Mouse (Mus musculus): ENCODE results near the gene 4933417A18Rik. TPM values are rescaled to one million over a fixed set of nuclear protein-coding genes. Genes with fewer than 3 reads are reported as not detected.
"Not testable (repeated sequence)": the region's sequence is repeated elsewhere in the genome, so short reads cannot be mapped to it uniquely, and the experiment has no call there.

The 4933417A18Rik gene
- polyA plus RNA-seq, 1 experiment from 2014 or later: not detected

- 17% methylated on average over 5 of the region's 5 CpGs for WGBS
- 0 out of 2 replicates have a peak, but pooled peaks have one; percentile 21 for ATAC-seq
Measured at GRCm38 (mm10) chr13:34964866-34965265, 40.7 kb downstream of the 4933417A18Rik start.

GRCm38 (mm10) chr13:34965647-34966046, 41.4 kb downstream of the 4933417A18Rik start:
- H3K9me3 ChIP-seq (replicated peaks; ENCODE audit: control insufficient read depth, low read length, poor library complexity, severe bottlenecking); H3K4me3 ChIP-seq (ENCODE audit: low read depth, low read length); H3K9ac ChIP-seq (ENCODE audit: low read depth, low read length); H3K4me2 ChIP-seq (ENCODE audit: low read length); ATAC-seq; H3K27me3 ChIP-seq (ENCODE audit: control insufficient read depth, insufficient read depth, low read depth, low read length); H3K4me1 ChIP-seq (ENCODE audit: control insufficient read depth, insufficient read depth, low read length); H3K27ac ChIP-seq (ENCODE audit: low read length); H3K36me3 ChIP-seq (ENCODE audit: control insufficient read depth, insufficient read depth, low read length): not testable (repeated sequence)
- WGBS: 80% methylated on average over 9 of the region's 9 CpGs

More at GRCm38 (mm10) chr13:34964866-34965265, 40.7 kb downstream of the 4933417A18Rik start:
- Histone ChIP-seq H3K27me3 (ENCODE audit: control insufficient read depth, insufficient read depth, low read depth, low read length) (no peaks in the 10 kb centered on the region; the same call in 1 of the 2 replicates), H3K36me3 (ENCODE audit: control insufficient read depth, insufficient read depth, low read length) (no peaks in the 10 kb centered on the region), H3K4me3 (ENCODE audit: low read depth, low read length) (peak overlapping the region; percentile 35), H3K4me1 (ENCODE audit: control insufficient read depth, insufficient read depth, low read length) (peaks cover 7% of the 10 kb centered on the region; the same call in 1 of the 2 replicates), H3K27ac (ENCODE audit: low read length) (no peak overlapping the region), H3K9ac (ENCODE audit: low read depth, low read length) (no peak overlapping the region), H3K9me3 (replicated peaks; ENCODE audit: control insufficient read depth, low read length, poor library complexity, severe bottlenecking) (no peaks in the 10 kb centered on the region), H3K4me2 (ENCODE audit: low read length) (peak overlapping the region; percentile 74)

GRCm38 (mm10) chr13:34972456-34972855, 48.2 kb downstream of the 4933417A18Rik start:
- H3K27ac ChIP-seq (ENCODE audit: low read length); H3K27me3 ChIP-seq (ENCODE audit: control insufficient read depth, insufficient read depth, low read depth, low read length); H3K4me2 ChIP-seq (ENCODE audit: low read length); H3K4me3 ChIP-seq (ENCODE audit: low read depth, low read length); H3K4me1 ChIP-seq (ENCODE audit: control insufficient read depth, insufficient read depth, low read length); H3K9me3 ChIP-seq (replicated peaks; ENCODE audit: control insufficient read depth, low read length, poor library complexity, severe bottlenecking); H3K9ac ChIP-seq (ENCODE audit: low read depth, low read length); ATAC-seq; H3K36me3 ChIP-seq (ENCODE audit: control insufficient read depth, insufficient read depth, low read length): not testable (repeated sequence)

- Histone ChIP-seq H3K4me3 (ENCODE audit: low read depth, low read length) (no peak overlapping the region), H3K27me3 (ENCODE audit: control insufficient read depth, insufficient read depth, low read depth, low read length) (no peaks in the 10 kb centered on the region), H3K9ac (ENCODE audit: low read depth, low read length) (no peak overlapping the region), H3K4me2 (ENCODE audit: low read length) (no peak overlapping the region), H3K9me3 (replicated peaks; ENCODE audit: control insufficient read depth, low read length, poor library complexity, severe bottlenecking) (no peaks in the 10 kb centered on the region), H3K27ac (ENCODE audit: low read length) (no peak overlapping the region), H3K4me1 (ENCODE audit: control insufficient read depth, insufficient read depth, low read length) (no peaks in the 10 kb centered on the region), H3K36me3 (ENCODE audit: control insufficient read depth, insufficient read depth, low read length) (peaks cover 8% of the 10 kb centered on the region; the same call in 1 of the 2 replicates)
- ATAC-seq: no peak
- 45% methylated on average over 1 of the region's 1 CpGs for WGBS
Measured at GRCm38 (mm10) chr13:34973149-34973548, 48.9 kb downstream of the 4933417A18Rik start.

GRCm38 (mm10) chr13:34973770-34974169, 49.6 kb downstream of the 4933417A18Rik start:
- H3K27me3 ChIP-seq (ENCODE audit: control insufficient read depth, insufficient read depth, low read depth, low read length): no peaks in the 10 kb centered on the region
- H3K36me3 ChIP-seq (ENCODE audit: control insufficient read depth, insufficient read depth, low read length): peaks cover 11% of the 10 kb centered on the region
- no peaks in the 10 kb centered on the region for H3K4me1 ChIP-seq (ENCODE audit: control insufficient read depth, insufficient read depth, low read length)
- no peak overlapping the region for H3K9ac ChIP-seq (ENCODE audit: low read depth, low read length)
- H3K9me3 ChIP-seq (replicated peaks; ENCODE audit: control insufficient read depth, low read length, poor library complexity, severe bottlenecking): no peaks in the 10 kb centered on the region
- no peak overlapping the region for H3K4me2 ChIP-seq (ENCODE audit: low read length)
- no peak overlapping the region for H3K4me3 ChIP-seq (ENCODE audit: low read depth, low read length)
- no peak for ATAC-seq
- 62% methylated on average over 1 of the region's 1 CpGs for WGBS
- no peak overlapping the region for H3K27ac ChIP-seq (ENCODE audit: low read length)

GRCm38 (mm10) chr13:34976116-34976515, 51.9 kb downstream of the 4933417A18Rik start:
- no peaks in the 10 kb centered on the region for H3K9me3 ChIP-seq (replicated peaks; ENCODE audit: control insufficient read depth, low read length, poor library complexity, severe bottlenecking)
- no peak overlapping the region for H3K4me3 ChIP-seq (ENCODE audit: low read depth, low read length)
- H3K4me1 ChIP-seq (ENCODE audit: control insufficient read depth, insufficient read depth, low read length): no peaks in the 10 kb centered on the region
- H3K4me2 ChIP-seq (ENCODE audit: low read length): no peak overlapping the region
- no peak for ATAC-seq
- WGBS: 97% methylated on average over 4 of the region's 4 CpGs
- no peaks in the 10 kb centered on the region for H3K27me3 ChIP-seq (ENCODE audit: control insufficient read depth, insufficient read depth, low read depth, low read length)
- H3K36me3 ChIP-seq (ENCODE audit: control insufficient read depth, insufficient read depth, low read length): peaks cover 23% of the 10 kb centered on the region
- H3K9ac ChIP-seq (ENCODE audit: low read depth, low read length): no peak overlapping the region
- no peak overlapping the region for H3K27ac ChIP-seq (ENCODE audit: low read length)

- Histone ChIP-seq H3K9me3 (replicated peaks; ENCODE audit: control insufficient read depth, low read length, poor library complexity, severe bottlenecking) (no peaks in the 10 kb centered on the region), H3K4me3 (ENCODE audit: low read depth, low read length) (no peak overlapping the region), H3K36me3 (ENCODE audit: control insufficient read depth, insufficient read depth, low read length) (peaks cover 23% of the 10 kb centered on the region), H3K4me1 (ENCODE audit: control insufficient read depth, insufficient read depth, low read length) (no peaks in the 10 kb centered on the region), H3K27ac (ENCODE audit: low read length) (no peak overlapping the region), H3K27me3 (ENCODE audit: control insufficient read depth, insufficient read depth, low read depth, low read length) (no peaks in the 10 kb centered on the region), H3K4me2 (ENCODE audit: low read length) (no peak overlapping the region), H3K9ac (ENCODE audit: low read depth, low read length) (no peak overlapping the region)
- ATAC-seq: no peak
- 97% methylated on average over 3 of the region's 3 CpGs for WGBS
Measured at GRCm38 (mm10) chr13:34977410-34977809, 53.2 kb downstream of the 4933417A18Rik start.

- H3K36me3 ChIP-seq (ENCODE audit: control insufficient read depth, insufficient read depth, low read length): peaks cover 23% of the 10 kb centered on the region
- not testable (repeated sequence) for H3K9me3 ChIP-seq (replicated peaks; ENCODE audit: control insufficient read depth, low read length, poor library complexity, severe bottlenecking); H3K9ac ChIP-seq (ENCODE audit: low read depth, low read length); H3K27me3 ChIP-seq (ENCODE audit: control insufficient read depth, insufficient read depth, low read depth, low read length); H3K4me2 ChIP-seq (ENCODE audit: low read length); ATAC-seq; H3K4me1 ChIP-seq (ENCODE audit: control insufficient read depth, insufficient read depth, low read length); H3K27ac ChIP-seq (ENCODE audit: low read length); H3K4me3 ChIP-seq (ENCODE audit: low read depth, low read length)
- 65% methylated on average over 5 of the region's 5 CpGs for WGBS
Measured at GRCm38 (mm10) chr13:34978635-34979034, 54.4 kb downstream of the 4933417A18Rik start.

- H3K4me2 ChIP-seq (ENCODE audit: low read length); H3K9me3 ChIP-seq (replicated peaks; ENCODE audit: control insufficient read depth, low read length, poor library complexity, severe bottlenecking); ATAC-seq; H3K27me3 ChIP-seq (ENCODE audit: control insufficient read depth, insufficient read depth, low read depth, low read length); H3K9ac ChIP-seq (ENCODE audit: low read depth, low read length); H3K27ac ChIP-seq (ENCODE audit: low read length); H3K4me3 ChIP-seq (ENCODE audit: low read depth, low read length); H3K4me1 ChIP-seq (ENCODE audit: control insufficient read depth, insufficient read depth, low read length): not testable (repeated sequence)
- 92% methylated on average over 1 of the region's 1 CpGs for WGBS
- H3K36me3 ChIP-seq (ENCODE audit: control insufficient read depth, insufficient read depth, low read length): peaks cover 28% of the 10 kb centered on the region
Measured at GRCm38 (mm10) chr13:34983479-34983878, 59.3 kb downstream of the 4933417A18Rik start.
